Mouse (Mus musculus) forebrain, embryonic 10.5 days (tissue): ENCODE results near the gene Myl10. TPM values are rescaled to one million over a fixed set of nuclear protein-coding genes. Genes with fewer than 3 reads are reported as not detected.
"Not testable (repeated sequence)": the region's sequence is repeated elsewhere in the genome, so short reads cannot be mapped to it uniquely, and the experiment has no call there.

Experiments used
- DNase-seq: peaks from one replicate; pipeline ENCODE4 v3.0.0-alpha.2; 2017; ENCODE audit warnings: low spot score; ENCODE audit errors: extremely low spot score
- H3K27ac ChIP-seq: fragments of 300-500 bp; sonication (generic); 2 replicates; pipeline ENCODE4 v1.5.1; 2016; ENCODE audit warnings: mild to moderate bottlenecking
- H3K27me3 ChIP-seq: fragments of 300-500 bp; sonication (generic); 2 replicates; pipeline ENCODE4 v1.6.1; 2016; ENCODE audit warnings: mild to moderate bottlenecking; ENCODE audit not compliant: poor library complexity, severe bottlenecking
- H3K36me3 ChIP-seq: fragments of 300-500 bp; sonication (generic); replicated peaks from 2 replicates; pipeline ENCODE4 v1.6.1; 2016; ENCODE audit warnings: mild to moderate bottlenecking, moderate library complexity
- H3K4me1 ChIP-seq: fragments of 300-500 bp; sonication (generic); 2 replicates; pipeline ENCODE4 v1.6.1; 2016
- H3K4me3 ChIP-seq: fragments of 300-500 bp; sonication (generic); 2 replicates; pipeline ENCODE4 v1.5.1; 2016; ENCODE audit warnings: mild to moderate bottlenecking, moderate library complexity
- H3K9me3 ChIP-seq: fragments of 300-500 bp; sonication (generic); 2 replicates; pipeline ENCODE4 v1.6.1; 2016; ENCODE audit warnings: mild to moderate bottlenecking, moderate library complexity
- WGBS: fragments of 180-500 bp; shearing (Covaris S2); methylation state at CpG from one replicate; pipeline ENCODE4 v1.1.7; 2016; 5-methylcytosine and 5-hydroxymethylcytosine counted together
- polyA plus RNA-seq: library from polyadenylated mRNA; unstranded; fragments of >200 nt; fragmentation: Nextera tagmentation; extraction: Ambion mirVana; gene quantifications from 2 replicates; pipeline ENCODE4 v1.2.1, GENCODE M21; 2016

The Myl10 gene
- polyA plus RNA-seq, 1 experiment from 2014 or later, result not detected

DNA sequence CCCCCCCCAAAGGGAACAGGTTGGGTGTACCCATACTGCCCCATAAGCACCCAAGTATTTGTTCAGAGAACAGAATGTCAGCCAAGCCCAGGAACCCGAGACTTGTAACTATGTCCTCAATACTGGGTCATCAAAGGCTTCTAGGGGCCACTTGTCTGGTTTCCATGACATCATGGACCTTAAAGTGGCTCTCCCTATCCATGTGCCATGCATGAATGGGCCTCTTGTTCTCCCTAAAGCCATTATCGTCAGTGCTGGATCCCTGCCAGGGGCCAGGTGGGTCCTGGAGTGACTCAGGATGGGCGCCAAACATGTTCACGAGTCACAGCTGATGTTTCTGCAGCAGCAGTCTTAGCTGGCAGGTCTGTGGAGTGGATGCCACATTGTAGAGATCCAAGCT, 17.8 kb downstream of the Myl10 start:
- H3K4me1 ChIP-seq, result peaks cover 18% of the 10 kb centered on the region
- no peak overlapping the region for H3K4me3 ChIP-seq
- no peak overlapping the region for H3K27ac ChIP-seq
- WGBS, result 58% methylated on average over 4 of the region's 4 CpGs
- H3K36me3 ChIP-seq, result no peaks in the 10 kb centered on the region
- H3K9me3 ChIP-seq, result no peaks in the 10 kb centered on the region
- no peak for DNase-seq
- peaks cover 29% of the 10 kb centered on the region for H3K27me3 ChIP-seq

- peak overlapping the region; percentile 34 for H3K4me3 ChIP-seq
- no peaks in the 10 kb centered on the region for H3K9me3 ChIP-seq
- no peak for DNase-seq
- WGBS, result 30% methylated on average over 32 of the region's 32 CpGs
- H3K36me3 ChIP-seq, result no peaks in the 10 kb centered on the region
- peaks cover 18% of the 10 kb centered on the region for H3K4me1 ChIP-seq
- H3K27ac ChIP-seq, result peak overlapping the region; percentile 12; the same call in 1 of the 2 replicates
- peaks cover 33% of the 10 kb centered on the region for H3K27me3 ChIP-seq
Measured at GRCm38 (mm10) chr5:136714232-136714875, 21.4 kb downstream of the Myl10 start.

- Histone ChIP-seq H3K9me3 (no peaks in the 10 kb centered on the region), H3K4me1 (peaks cover 18% of the 10 kb centered on the region), H3K4me3 (peak overlapping the region; percentile 34), H3K27me3 (peaks cover 33% of the 10 kb centered on the region), H3K36me3 (no peaks in the 10 kb centered on the region), H3K27ac (peak overlapping the region; percentile 12; the same call in 1 of the 2 replicates)
- WGBS, result 21% methylated on average over 11 of the region's 11 CpGs
- DNase-seq, result peak; percentile 63
Measured at GRCm38 (mm10) chr5:136714879-136715278, 21.9 kb downstream of the Myl10 start.

DNA sequence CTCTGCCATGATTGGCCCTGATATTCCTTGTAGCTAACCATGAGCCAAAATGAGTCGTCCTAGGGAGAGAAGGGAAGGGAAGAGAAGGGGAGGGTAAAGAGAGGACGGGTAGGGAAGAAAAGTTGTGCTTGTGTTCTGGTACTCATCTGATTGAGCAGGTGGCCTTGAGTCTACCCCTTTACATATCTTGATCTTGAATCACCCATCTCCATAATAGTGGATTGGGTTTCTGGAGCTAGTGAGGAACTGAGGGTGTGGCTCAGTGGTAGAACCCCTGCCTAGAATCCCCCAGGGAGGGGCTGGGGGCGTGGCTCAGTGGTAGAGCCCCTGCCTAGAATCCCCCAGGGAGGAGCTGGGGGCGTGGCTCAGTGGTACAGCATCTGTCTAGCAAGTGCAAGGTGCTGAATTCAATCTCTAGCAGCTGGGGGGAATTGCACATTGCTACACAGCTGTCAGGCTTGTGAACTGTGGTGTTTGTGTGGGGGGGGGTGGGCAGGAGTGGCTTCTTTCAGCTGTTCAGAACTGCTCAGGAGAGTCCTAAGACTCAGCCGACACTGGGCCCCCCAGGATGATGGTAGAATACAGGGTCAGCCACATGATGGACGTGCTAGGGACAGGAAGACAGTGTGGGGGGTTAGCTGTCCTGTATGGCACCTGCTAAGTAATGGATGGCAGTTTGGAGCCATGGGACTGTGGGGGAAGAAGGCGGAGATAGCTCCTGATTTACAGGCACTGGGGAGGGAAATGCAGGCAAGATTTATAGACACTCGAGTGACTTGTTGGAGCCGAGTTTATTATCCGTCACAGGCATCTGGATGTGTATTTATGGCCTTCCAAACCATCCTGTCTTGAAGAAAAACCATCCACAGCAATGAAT, 24.0 kb downstream of the Myl10 start:
- WGBS, result 72% methylated on average over 10 of the region's 10 CpGs
- peaks cover 33% of the 10 kb centered on the region for H3K27me3 ChIP-seq
- no peaks in the 10 kb centered on the region for H3K36me3 ChIP-seq
- no peaks in the 10 kb centered on the region for H3K9me3 ChIP-seq
- DNase-seq, result no peak
- H3K27ac ChIP-seq, result no peak overlapping the region
- H3K4me1 ChIP-seq, result peaks cover 12% of the 10 kb centered on the region
- no peak overlapping the region for H3K4me3 ChIP-seq

- H3K4me1 ChIP-seq, result peaks cover 12% of the 10 kb centered on the region
- no peaks in the 10 kb centered on the region for H3K36me3 ChIP-seq
- no peaks in the 10 kb centered on the region for H3K9me3 ChIP-seq
- WGBS, result 73% methylated on average over 2 of the region's 2 CpGs
- H3K27ac ChIP-seq, result no peak overlapping the region
- no peak overlapping the region for H3K4me3 ChIP-seq
- peaks cover 33% of the 10 kb centered on the region for H3K27me3 ChIP-seq
- no peak for DNase-seq
Measured at GRCm38 (mm10) chr5:136717573-136717854, 24.6 kb downstream of the Myl10 start.

DNA sequence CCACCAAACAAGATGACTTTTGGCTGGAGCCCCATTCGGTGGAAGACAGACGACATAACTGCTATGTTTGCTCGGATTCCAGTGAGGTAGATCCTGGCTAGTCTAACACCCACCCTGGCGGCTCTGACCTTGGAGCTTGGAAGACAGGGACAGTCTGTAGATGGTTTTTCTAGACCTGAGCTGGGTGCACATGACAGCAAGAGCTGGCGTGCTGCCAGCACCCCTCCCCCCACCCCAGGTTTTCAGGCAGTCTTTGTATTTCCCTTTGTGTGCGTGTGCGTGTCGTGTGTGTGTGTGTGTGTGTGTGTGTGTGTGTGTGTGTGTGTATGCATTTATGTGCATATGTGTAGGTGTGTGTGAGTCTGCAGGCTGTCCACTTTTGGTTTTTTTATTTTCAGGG, 25.7 kb downstream of the Myl10 start:
- H3K9me3 ChIP-seq, result no peaks in the 10 kb centered on the region
- peaks cover 12% of the 10 kb centered on the region for H3K4me1 ChIP-seq
- DNase-seq, result no peak
- H3K36me3 ChIP-seq, result no peaks in the 10 kb centered on the region
- peaks cover 25% of the 10 kb centered on the region for H3K27me3 ChIP-seq
- H3K27ac ChIP-seq, result no peak overlapping the region
- H3K4me3 ChIP-seq, result no peak overlapping the region
- WGBS, result 85% methylated on average over 8 of the region's 8 CpGs

GRCm38 (mm10) chr5:136721596-136721995, 28.6 kb downstream of the Myl10 start:
- DNase-seq, result no peak
- Histone ChIP-seq H3K9me3 (no peaks in the 10 kb centered on the region), H3K36me3 (no peaks in the 10 kb centered on the region), H3K4me1 (no peaks in the 10 kb centered on the region), H3K4me3 (no peak overlapping the region), H3K27ac (no peak overlapping the region), H3K27me3 (no peaks in the 10 kb centered on the region)
- WGBS, result 82% methylated on average over 5 of the region's 5 CpGs

- H3K4me3 ChIP-seq, result not testable (repeated sequence)
Measured at GRCm38 (mm10) chr5:136726271-136726670, 33.3 kb downstream of the Myl10 start.

GRCm38 (mm10) chr5:136738918-136739317, 46.0 kb downstream of the Myl10 start:
- H3K9me3 ChIP-seq, result no peaks in the 10 kb centered on the region
- no peak for DNase-seq
- H3K4me1 ChIP-seq, result no peaks in the 10 kb centered on the region
- no peaks in the 10 kb centered on the region; the same call in 1 of the 2 replicates for H3K36me3 ChIP-seq
- H3K4me3 ChIP-seq, result no peak overlapping the region
- H3K27ac ChIP-seq, result no peak overlapping the region
- H3K27me3 ChIP-seq, result no peaks in the 10 kb centered on the region
- WGBS, result 72% methylated on average over 6 of the region's 6 CpGs

More at GRCm38 (mm10) chr5:136726271-136726670, 33.3 kb downstream of the Myl10 start:
- not testable (repeated sequence) for H3K27ac ChIP-seq, H3K27me3 ChIP-seq, H3K4me1 ChIP-seq, H3K36me3 ChIP-seq, DNase-seq, H3K9me3 ChIP-seq
- 84% methylated on average over 5 of the region's 5 CpGs for WGBS

DNA sequence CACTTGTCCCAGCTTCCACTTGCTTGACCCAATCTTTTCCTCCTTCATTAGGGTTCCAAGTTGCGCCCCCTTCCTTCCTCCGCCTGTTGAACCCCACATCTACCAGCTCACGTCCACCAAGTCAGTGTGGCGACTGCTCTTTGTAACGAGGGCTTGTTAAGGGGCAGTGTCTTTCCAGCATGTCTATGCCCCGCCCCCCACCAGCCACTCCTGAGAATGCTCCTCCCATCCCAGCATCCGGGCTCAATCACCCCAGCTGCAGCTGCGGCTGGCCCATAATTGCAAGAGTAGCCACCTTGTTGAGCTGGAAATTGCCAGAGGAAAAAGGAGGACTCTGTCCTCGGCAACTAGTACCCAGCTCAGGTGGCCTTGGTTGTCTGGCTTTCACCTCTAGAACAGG, 53.6 kb downstream of the Myl10 start:
- Histone ChIP-seq H3K36me3 (peaks cover 61% of the 10 kb centered on the region), H3K9me3 (peaks cover 39% of the 10 kb centered on the region), H3K4me1 (no peaks in the 10 kb centered on the region), H3K27me3 (no peaks in the 10 kb centered on the region), H3K27ac (no peak overlapping the region), H3K4me3 (no peak overlapping the region)
- WGBS, result 75% methylated on average over 9 of the region's 9 CpGs
- no peak for DNase-seq

Other genes with a start within 250 kb of the Myl10 start
- gene Cux1, start 125.7 kb upstream of the Myl10 start, polyA plus RNA-seq, result 106 and 107 TPM in 2 replicates
- 48.6 and 48.9 TPM in 2 replicates for gene Col26a1, start 190.1 kb downstream of the Myl10 start, polyA plus RNA-seq
- gene Ift22, start 215.0 kb downstream of the Myl10 start, polyA plus RNA-seq, result 107 and 113 TPM in 2 replicates